Mouse (Mus musculus) olfactory bulb, adult 2 months (tissue): ENCODE results near the gene Rhag.

Source experiments
- CTCF ChIP-seq: fragments of 200-500 bp; IDR thresholded peaks from 2 replicates; pipeline ENCODE4 v1.5.1; 2012; ENCODE audit warnings: low read depth, mild to moderate bottlenecking, low read length, moderate library complexity; ENCODE audit not compliant: insufficient read depth
- POLR2A ChIP-seq: fragments of 200-500 bp; IDR thresholded peaks from 2 replicates; pipeline ENCODE4 v1.6.1; 2012; ENCODE audit warnings: mild to moderate bottlenecking, low read depth, low read length, moderate library complexity; ENCODE audit not compliant: insufficient read depth

DNA sequence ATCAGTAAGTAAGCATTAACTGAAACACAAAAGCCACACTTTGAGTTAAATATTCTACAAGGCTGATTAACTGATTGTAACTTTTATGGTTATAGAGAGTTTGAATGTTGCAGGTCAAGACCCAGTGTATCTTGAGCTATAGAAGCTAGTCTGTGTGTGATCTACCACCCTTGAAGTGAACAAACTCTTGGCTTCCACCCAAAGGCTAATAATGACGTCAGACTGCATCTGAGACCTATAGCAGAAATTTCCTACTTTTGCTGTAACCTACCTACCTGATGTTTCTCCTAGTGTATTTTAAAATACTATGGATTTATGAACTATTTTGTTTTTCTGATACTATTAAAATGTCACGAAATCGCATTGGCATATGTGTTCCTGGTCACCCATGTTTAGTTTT, 63.8 kb downstream of the Rhag start:
- TF ChIP-seq CTCF (no peak), POLR2A (no peak)
